Mouse (Mus musculus): ENCODE results near the gene Tmem215.

DNA sequence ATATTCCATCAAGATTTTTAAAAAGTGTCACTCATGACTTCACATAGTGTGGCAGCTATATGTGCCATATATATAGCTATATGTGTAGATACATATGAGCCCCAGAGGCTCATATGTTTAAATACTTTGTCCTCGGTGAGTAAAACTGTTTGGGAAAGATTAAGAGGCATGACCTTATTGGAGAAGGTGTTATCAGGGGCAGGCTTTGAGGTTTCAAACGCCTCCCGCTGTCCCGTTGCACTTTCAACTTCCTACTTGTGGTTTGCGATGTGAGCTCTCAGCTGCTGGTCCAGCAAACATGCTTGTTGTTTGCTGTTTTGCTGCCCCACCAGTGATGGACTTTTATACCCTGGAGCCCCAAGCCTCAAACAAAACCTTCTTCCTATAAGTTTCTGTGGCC lies 40.1 kb upstream of the Tmem215 start:
- no peak for TF ChIP-seq POLR2A (IDR thresholded peaks at IDR 0.05; ENCODE audit: borderline replicate concordance, low read depth, low read length)
- no peak for TF ChIP-seq CTCF (IDR thresholded peaks at IDR 0.05; ENCODE audit: low read depth, low read length)

All from bone marrow macrophage, adult 2 months (primary cell).